Mouse (Mus musculus) limb, embryonic 13.5 days (tissue): ENCODE measurements around the gene Tenm2. TPM values are rescaled to one million over a fixed set of nuclear protein-coding genes. Genes with fewer than 3 reads are reported as not detected.

ENCODE experiments used
- ATAC-seq: fragments of 200-750 bp; cut with Nextera tagmentation; 2 replicates; pipeline ENCODE4 v1.8.0; 2017; ENCODE audit warnings: low read depth, moderate number of reproducible peaks, moderate TSS enrichment; ENCODE audit not compliant: low FRiP score
- H3K27ac ChIP-seq: fragments of 300-500 bp; sonication (generic); 2 replicates; pipeline ENCODE4 v1.5.1; 2015; ENCODE audit warnings: inconsistent platforms, mild to moderate bottlenecking, moderate library complexity
- H3K27me3 ChIP-seq: fragments of 300-500 bp; sonication (generic); 2 replicates; pipeline ENCODE4 v1.6.1; 2015; ENCODE audit warnings: mild to moderate bottlenecking, inconsistent platforms
- H3K36me3 ChIP-seq: fragments of 300-500 bp; sonication (generic); 2 replicates; pipeline ENCODE4 v1.6.1; 2015; ENCODE audit warnings: inconsistent platforms, mild to moderate bottlenecking, moderate library complexity
- H3K4me1 ChIP-seq: fragments of 300-500 bp; sonication (generic); 2 replicates; pipeline ENCODE4 v1.6.1; 2015; ENCODE audit warnings: inconsistent platforms
- H3K4me2 ChIP-seq: fragments of 300-500 bp; sonication (generic); replicated peaks from 2 replicates; pipeline ENCODE4 v1.6.1; 2015; ENCODE audit warnings: inconsistent platforms, mild to moderate bottlenecking, moderate library complexity
- H3K4me3 ChIP-seq: fragments of 300-500 bp; sonication (generic); 2 replicates; pipeline ENCODE4 v1.5.1; 2015; ENCODE audit warnings: moderate library complexity, mild to moderate bottlenecking, inconsistent platforms
- H3K9ac ChIP-seq: fragments of 300-500 bp; sonication (generic); 2 replicates; pipeline ENCODE4 v1.6.1; 2015; ENCODE audit warnings: mild to moderate bottlenecking, inconsistent platforms
- H3K9me3 ChIP-seq: fragments of 300-500 bp; sonication (generic); 2 replicates; pipeline ENCODE4 v1.6.1; 2016; ENCODE audit warnings: inconsistent platforms
- WGBS: fragments of 180-500 bp; shearing (Covaris S2); methylation state at CpG from one replicate; pipeline ENCODE4 v1.1.7; 2015; 5-methylcytosine and 5-hydroxymethylcytosine counted together
- polyA plus RNA-seq: library from polyadenylated mRNA; unstranded; fragments of >200 nt; fragmentation: Nextera tagmentation; extraction: Ambion mirVana; gene quantifications from 2 replicates; pipeline ENCODE4 v1.2.1, GENCODE M21; 2015

Tenm2 gene
- polyA plus RNA-seq, 1 experiment from 2014 or later: 6.4 TPM

DNA sequence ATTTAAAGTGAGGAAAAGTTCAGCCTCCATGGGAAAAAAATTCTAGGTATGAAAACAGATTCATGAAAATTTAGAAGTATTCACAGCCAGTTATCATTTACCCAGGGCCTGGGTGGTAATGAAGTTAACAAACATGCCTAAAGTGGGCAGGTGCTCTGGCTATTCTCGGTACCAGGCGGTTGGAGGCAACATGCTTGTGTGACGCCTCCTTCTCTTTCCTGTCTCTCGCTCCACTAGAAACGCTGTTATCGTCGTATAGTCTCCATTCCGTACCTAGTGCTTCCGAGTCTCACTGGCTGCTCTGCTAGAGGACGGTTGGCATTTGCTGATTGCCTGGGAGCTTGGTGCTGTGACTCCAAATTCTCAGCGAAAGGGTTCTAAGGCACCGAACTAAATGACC lies 749.7 kb downstream of the Tenm2 start:
- Histone ChIP-seq H3K9me3 (no peaks in the 10 kb centered on the region), H3K9ac (no peak overlapping the region), H3K36me3 (no peaks in the 10 kb centered on the region), H3K27ac (no peak overlapping the region), H3K4me2 (no peak overlapping the region), H3K27me3 (peaks cover 10% of the 10 kb centered on the region), H3K4me3 (no peak overlapping the region), H3K4me1 (peaks cover 12% of the 10 kb centered on the region)
- WGBS: 66% methylated on average over 12 of the region's 12 CpGs
- ATAC-seq: no peak

DNA sequence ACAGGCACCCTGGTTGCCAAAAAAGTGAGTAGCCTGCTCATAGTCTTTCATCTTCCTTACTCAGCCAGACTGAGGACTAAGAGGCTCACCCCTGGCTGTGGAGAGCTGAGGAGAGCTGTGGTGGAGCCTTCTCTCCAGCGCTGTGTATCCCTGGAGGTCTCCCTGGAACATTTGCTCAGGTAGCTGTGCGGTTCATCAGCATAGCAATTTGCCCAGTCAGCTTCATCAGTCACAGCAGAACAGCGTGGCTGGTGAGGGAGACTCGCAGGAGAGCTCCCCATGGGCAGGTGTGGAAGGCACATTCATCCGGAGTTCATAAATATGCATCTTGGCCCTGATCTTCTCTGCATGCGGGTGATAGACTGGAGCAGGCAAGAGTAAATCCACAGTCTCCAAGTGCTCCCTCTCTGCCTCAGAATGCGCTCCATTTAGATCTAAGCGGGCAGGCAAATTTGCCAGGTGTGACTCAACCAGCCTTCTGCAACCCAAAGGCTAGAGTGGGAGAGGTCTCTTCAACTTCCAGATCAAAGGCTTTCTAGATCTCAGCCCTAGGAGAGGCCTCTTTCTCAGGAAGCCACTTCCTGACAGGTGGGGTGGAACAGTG lies 751.2 kb downstream of the Tenm2 start:
- Histone ChIP-seq H3K9me3 (no peaks in the 10 kb centered on the region), H3K27ac (no peak overlapping the region), H3K4me1 (peaks cover 7% of the 10 kb centered on the region), H3K4me3 (no peak overlapping the region), H3K4me2 (no peak overlapping the region), H3K36me3 (no peaks in the 10 kb centered on the region), H3K27me3 (peaks cover 10% of the 10 kb centered on the region), H3K9ac (no peak overlapping the region)
- no peak for ATAC-seq
- WGBS: 44% methylated on average over 8 of the region's 8 CpGs

DNA sequence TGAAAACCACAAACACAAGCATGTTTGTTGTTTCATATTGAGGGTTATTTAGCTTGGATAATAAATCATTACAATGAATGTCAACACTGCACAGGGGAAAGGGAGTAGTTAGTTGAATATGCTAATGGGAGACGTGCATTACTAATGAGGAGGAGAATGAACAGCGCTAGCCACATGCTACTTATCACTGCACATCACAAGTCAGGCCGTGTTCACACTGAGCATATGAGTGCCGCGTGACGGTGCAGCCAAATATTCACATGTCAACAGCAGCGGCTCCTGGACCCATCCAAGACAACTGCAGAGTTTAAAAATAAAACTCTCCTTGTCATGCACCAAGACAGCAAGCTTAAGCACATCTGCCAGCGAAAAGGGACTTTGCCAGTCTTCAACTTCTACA lies 753.6 kb downstream of the Tenm2 start:
- no peak overlapping the region for H3K4me2 ChIP-seq
- no peaks in the 10 kb centered on the region for H3K36me3 ChIP-seq
- H3K27me3 ChIP-seq: peaks cover 10% of the 10 kb centered on the region
- WGBS: 89% methylated on average over 8 of the region's 8 CpGs
- no peaks in the 10 kb centered on the region for H3K9me3 ChIP-seq
- no peak overlapping the region for H3K4me3 ChIP-seq
- H3K9ac ChIP-seq: no peak overlapping the region
- H3K4me1 ChIP-seq: peaks cover 10% of the 10 kb centered on the region
- no peak overlapping the region for H3K27ac ChIP-seq
- no peak for ATAC-seq

DNA sequence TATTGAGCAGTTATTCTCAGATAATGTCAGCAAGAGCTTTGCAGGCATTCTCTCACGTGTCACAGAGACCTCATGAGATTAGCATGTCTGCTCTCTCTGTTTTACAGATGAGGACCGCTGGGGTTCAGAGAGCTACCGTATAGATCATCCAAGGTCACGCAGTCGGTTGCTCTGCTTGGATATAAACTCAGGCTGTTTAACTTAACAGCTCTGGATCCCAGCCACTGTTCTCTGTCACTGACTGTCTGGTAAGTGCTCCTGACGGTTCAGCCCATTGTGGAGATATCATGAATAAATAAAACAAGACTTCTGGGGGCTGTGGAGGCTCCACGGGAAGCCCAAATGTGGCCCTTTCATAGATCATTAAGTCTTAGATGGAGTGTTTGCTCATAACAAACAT lies 754.2 kb downstream of the Tenm2 start:
- no peak overlapping the region for H3K27ac ChIP-seq
- 64% methylated on average over 7 of the region's 7 CpGs for WGBS
- peaks cover 10% of the 10 kb centered on the region for H3K27me3 ChIP-seq
- H3K4me3 ChIP-seq: no peak overlapping the region
- H3K4me1 ChIP-seq: peaks cover 10% of the 10 kb centered on the region
- no peaks in the 10 kb centered on the region for H3K9me3 ChIP-seq
- no peak overlapping the region for H3K4me2 ChIP-seq
- no peak overlapping the region for H3K9ac ChIP-seq
- no peak for ATAC-seq
- no peaks in the 10 kb centered on the region for H3K36me3 ChIP-seq

DNA sequence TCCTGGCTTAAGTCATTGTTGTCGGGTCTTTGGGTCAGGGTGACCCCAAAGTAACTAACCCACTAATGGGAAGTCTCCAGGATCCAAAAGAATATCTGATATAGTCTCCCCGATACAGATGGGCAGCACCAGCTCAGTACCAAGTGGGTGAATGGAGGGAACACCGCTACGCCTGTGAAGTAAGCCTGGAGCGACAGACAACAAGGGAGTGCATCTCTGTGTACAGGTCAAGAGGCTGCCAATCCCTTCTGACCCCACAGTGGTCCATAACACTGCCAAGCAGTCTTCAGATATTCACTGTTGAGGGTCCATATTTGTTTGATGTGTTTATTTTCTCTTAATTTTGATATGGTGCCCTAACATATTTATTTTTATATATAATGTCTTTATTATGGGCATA lies 754.7 kb downstream of the Tenm2 start:
- no peaks in the 10 kb centered on the region for H3K36me3 ChIP-seq
- H3K4me3 ChIP-seq: no peak overlapping the region
- 91% methylated on average over 5 of the region's 5 CpGs for WGBS
- ATAC-seq: no peak
- no peak overlapping the region for H3K27ac ChIP-seq
- H3K27me3 ChIP-seq: peaks cover 10% of the 10 kb centered on the region
- H3K4me2 ChIP-seq: no peak overlapping the region
- H3K9ac ChIP-seq: no peak overlapping the region
- no peaks in the 10 kb centered on the region for H3K9me3 ChIP-seq
- H3K4me1 ChIP-seq: peaks cover 10% of the 10 kb centered on the region

DNA sequence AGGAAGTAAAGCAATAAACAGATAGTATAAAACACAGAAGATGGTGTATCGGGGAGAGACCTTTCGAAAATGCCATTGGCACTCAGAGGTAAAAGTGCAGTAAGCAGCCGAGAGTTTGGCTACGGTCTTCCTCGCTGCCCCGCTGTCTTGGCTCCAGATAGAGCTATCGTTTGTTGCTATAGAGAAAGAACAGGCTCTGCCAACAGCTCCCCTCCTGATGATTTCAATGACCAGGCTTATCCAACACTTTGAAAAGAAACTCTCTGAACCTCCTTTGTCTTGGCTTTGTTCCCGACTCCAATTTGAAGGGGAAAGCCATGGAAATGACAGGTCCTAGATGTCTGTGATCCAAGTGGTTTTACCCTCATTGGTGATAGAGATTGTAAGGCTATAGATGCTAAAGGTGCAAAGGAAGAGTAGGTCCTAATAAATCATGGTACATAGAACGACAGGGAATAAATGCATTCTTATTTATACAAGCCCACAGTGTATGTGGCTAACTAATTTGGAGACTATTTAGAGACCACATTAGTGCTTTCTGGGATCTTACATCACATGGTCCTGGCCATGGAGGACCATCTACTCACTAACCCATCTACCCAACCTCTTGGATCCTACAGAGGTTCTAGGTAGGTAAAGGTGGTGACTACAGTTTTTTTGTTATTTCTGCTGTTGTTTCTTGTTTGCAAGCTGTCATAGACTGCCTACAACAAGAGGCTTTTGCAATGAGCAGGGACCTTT lies 765.8 kb downstream of the Tenm2 start:
- no peak overlapping the region for H3K9ac ChIP-seq
- no peak for ATAC-seq
- H3K36me3 ChIP-seq: no peaks in the 10 kb centered on the region
- WGBS: 73% methylated on average over 9 of the region's 9 CpGs
- H3K9me3 ChIP-seq: no peaks in the 10 kb centered on the region
- no peaks in the 10 kb centered on the region for H3K27me3 ChIP-seq
- H3K4me1 ChIP-seq: peaks cover 8% of the 10 kb centered on the region
- no peak overlapping the region for H3K27ac ChIP-seq
- no peak overlapping the region for H3K4me2 ChIP-seq
- no peak overlapping the region for H3K4me3 ChIP-seq

DNA sequence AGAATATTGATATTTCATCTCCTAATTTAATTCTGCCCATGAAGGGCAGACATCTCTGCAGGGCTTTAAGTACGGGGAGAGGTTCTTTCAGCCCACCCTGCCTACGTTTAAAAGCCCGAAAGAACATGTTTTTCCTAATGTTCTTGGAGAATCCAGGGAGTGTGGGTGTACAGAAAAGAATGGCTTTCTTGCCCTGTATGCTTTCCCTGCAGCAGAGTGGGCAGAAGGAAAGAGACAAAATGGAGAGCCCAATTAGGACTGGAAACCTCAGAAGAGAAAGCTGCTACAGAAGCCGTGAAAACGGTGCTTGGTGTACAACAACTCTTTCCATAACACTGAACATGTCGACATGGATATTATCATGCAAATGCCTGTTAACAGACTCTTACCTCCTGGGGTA lies 777.3 kb downstream of the Tenm2 start:
- Histone ChIP-seq H3K36me3 (no peaks in the 10 kb centered on the region), H3K4me2 (no peak overlapping the region), H3K27me3 (no peaks in the 10 kb centered on the region), H3K4me3 (no peak overlapping the region), H3K9me3 (no peaks in the 10 kb centered on the region), H3K27ac (no peak overlapping the region), H3K9ac (no peak overlapping the region), H3K4me1 (no peaks in the 10 kb centered on the region)
- ATAC-seq: no peak
- 73% methylated on average over 6 of the region's 6 CpGs for WGBS

DNA sequence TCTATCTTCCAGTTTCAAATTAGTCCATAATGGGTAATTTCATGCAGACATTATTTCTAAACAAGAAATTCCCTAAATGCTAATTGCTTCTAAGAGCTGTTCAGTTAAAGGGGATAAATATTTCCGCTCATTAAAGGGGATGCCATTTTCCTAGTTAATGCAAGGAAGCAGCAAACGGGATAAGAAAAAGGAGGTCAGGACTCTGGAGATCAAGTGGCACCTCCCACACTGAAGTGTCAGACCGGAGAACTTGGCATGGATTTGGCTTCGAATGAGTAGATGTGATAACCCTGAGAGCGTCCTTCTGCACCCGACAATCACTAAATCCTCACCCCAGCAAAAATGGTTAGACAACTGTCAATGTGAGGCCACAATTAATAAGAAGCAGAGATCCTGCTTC lies 781.7 kb downstream of the Tenm2 start:
- Histone ChIP-seq H3K4me2 (no peak overlapping the region), H3K9ac (no peak overlapping the region), H3K27ac (no peak overlapping the region), H3K4me1 (peaks cover 6% of the 10 kb centered on the region; the same call in 1 of the 2 replicates), H3K36me3 (no peaks in the 10 kb centered on the region), H3K9me3 (no peaks in the 10 kb centered on the region), H3K27me3 (no peaks in the 10 kb centered on the region), H3K4me3 (no peak overlapping the region)
- ATAC-seq: no peak
- 80% methylated on average over 6 of the region's 6 CpGs for WGBS

DNA sequence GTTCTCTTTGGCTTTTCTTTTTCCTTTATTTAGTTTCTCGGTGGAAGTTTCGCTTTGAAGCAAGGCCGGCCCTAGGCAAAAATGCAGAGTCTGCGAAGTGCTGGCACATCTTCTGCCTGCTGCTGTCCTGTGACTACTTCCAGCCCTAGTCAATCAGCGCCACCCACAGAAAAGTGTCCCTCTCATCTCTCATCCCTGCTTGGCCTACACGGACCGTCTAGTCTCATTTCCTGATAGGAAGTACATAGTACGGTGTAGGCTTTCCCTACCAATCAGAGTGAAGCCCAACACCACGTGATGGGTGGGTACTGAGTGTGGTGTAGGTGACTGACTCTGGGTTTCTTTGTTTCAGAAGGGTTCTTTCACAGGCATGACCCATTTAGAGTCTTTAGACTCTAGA lies 783.3 kb downstream of the Tenm2 start:
- no peak for ATAC-seq
- peaks cover 6% of the 10 kb centered on the region; the same call in 1 of the 2 replicates for H3K4me1 ChIP-seq
- H3K9me3 ChIP-seq: no peaks in the 10 kb centered on the region
- H3K4me2 ChIP-seq: no peak overlapping the region
- H3K9ac ChIP-seq: no peak overlapping the region
- H3K27ac ChIP-seq: no peak overlapping the region
- H3K27me3 ChIP-seq: no peaks in the 10 kb centered on the region
- no peaks in the 10 kb centered on the region for H3K36me3 ChIP-seq
- 76% methylated on average over 9 of the region's 9 CpGs for WGBS
- H3K4me3 ChIP-seq: no peak overlapping the region

DNA sequence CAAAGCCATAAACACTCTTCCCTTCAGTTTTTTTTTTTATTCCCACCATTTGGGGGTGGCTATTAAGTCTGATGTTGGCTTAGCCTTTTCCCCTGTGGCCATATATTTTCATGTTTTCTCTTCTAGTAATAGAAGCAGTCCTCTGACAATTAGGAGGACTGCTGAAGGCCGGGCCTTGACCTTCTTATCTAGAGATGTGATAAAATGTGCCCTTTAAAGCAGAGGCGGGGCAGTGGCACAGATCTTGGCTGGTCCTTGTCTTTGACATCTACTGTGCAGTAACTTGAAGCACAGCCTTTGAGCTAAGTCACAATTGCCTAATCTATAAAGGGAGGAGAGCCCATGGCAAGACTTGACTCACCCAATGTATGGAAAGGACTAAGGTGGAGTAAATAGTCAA lies 789.4 kb downstream of the Tenm2 start:
- WGBS: 59% methylated on average over 2 of the region's 2 CpGs
- no peaks in the 10 kb centered on the region for H3K36me3 ChIP-seq

DNA sequence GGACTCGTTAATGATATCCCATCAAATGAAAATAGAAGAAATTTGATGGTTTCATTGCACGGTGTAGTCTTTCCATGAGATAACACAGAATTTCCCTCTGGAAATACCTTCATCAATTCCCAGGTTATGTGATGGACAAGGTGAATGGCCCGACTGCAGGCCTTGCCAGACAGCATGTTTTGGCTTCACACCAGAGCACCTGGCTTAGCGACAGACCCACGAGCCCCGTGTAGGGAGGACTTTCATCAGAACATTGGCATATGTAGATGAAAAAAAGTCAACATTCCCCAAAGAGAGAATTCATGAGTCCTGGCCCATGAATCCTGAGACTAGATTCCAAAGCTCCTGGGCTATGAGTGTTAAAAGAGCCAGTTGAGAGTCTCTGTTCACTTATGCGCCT lies 791.9 kb downstream of the Tenm2 start:
- WGBS: 92% methylated on average over 7 of the region's 7 CpGs
- Histone ChIP-seq H3K4me2 (no peak overlapping the region), H3K4me3 (no peak overlapping the region), H3K4me1 (peaks cover 12% of the 10 kb centered on the region; the same call in 1 of the 2 replicates), H3K9ac (no peak overlapping the region), H3K27me3 (no peaks in the 10 kb centered on the region), H3K9me3 (no peaks in the 10 kb centered on the region), H3K27ac (no peak overlapping the region), H3K36me3 (no peaks in the 10 kb centered on the region)
- ATAC-seq: no peak

More for the DNA sequence above, 789.4 kb downstream of the Tenm2 start:
- H3K4me3 ChIP-seq: no peak overlapping the region
- no peak overlapping the region for H3K27ac ChIP-seq
- ATAC-seq: no peak
- no peaks in the 10 kb centered on the region for H3K27me3 ChIP-seq
- no peaks in the 10 kb centered on the region for H3K9me3 ChIP-seq
- H3K4me2 ChIP-seq: no peak overlapping the region
- no peak overlapping the region for H3K9ac ChIP-seq
- peaks cover 14% of the 10 kb centered on the region; the same call in 1 of the 2 replicates for H3K4me1 ChIP-seq

DNA sequence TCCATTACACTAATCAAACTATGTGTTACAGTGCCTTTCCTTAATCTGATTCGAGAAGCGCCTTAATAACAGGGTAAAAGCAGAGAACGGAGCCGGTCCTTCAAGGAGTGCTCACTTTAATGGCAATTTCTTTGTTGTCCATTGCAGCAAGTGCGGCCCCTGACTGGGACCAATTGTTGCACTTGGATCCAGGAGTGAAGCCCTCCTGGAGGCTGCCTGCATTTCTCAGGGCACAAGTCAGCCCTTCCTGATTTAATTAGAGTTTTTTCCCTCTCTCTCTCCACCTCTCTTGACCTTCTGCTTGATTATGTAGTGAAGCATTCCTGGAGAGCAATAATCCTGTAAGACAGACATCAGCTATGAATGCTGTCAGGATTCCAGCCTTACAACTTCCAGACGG lies 794.0 kb downstream of the Tenm2 start:
- no peaks in the 10 kb centered on the region for H3K27me3 ChIP-seq
- H3K9ac ChIP-seq: no peak overlapping the region
- no peaks in the 10 kb centered on the region for H3K36me3 ChIP-seq
- no peak for ATAC-seq
- no peak overlapping the region for H3K4me2 ChIP-seq
- WGBS: 17% methylated on average over 6 of the region's 6 CpGs
- H3K9me3 ChIP-seq: no peaks in the 10 kb centered on the region
- no peak overlapping the region for H3K4me3 ChIP-seq
- peaks cover 15% of the 10 kb centered on the region; the same call in 1 of the 2 replicates for H3K4me1 ChIP-seq
- no peak overlapping the region for H3K27ac ChIP-seq

DNA sequence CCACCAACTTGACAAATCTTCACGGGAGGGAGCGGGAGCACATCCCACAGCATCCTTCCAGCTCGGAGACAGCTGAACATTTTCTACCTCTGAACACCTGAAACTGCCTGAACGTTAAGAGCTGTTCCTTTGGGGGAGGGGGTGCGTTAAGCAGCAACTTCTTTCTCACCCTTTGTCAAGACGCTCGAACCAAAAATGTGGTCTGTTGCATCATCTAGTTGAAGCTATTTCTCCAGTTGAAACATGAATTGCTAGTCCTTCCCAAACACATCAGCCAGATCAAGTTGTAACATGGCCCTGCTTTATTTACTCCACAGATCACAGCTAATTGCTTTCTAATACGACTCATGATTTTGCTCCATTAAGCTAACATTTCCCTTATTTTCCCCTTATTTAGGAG lies 799.5 kb downstream of the Tenm2 start:
- H3K4me1 ChIP-seq: peaks cover 20% of the 10 kb centered on the region
- H3K27ac ChIP-seq: no peak overlapping the region
- no peak overlapping the region for H3K9ac ChIP-seq
- no peaks in the 10 kb centered on the region for H3K36me3 ChIP-seq
- no peaks in the 10 kb centered on the region for H3K9me3 ChIP-seq
- H3K4me3 ChIP-seq: no peak overlapping the region
- 45% methylated on average over 8 of the region's 8 CpGs for WGBS
- no peak for ATAC-seq
- no peak overlapping the region for H3K4me2 ChIP-seq
- H3K27me3 ChIP-seq: no peaks in the 10 kb centered on the region
